Mouse (Mus musculus) CD4-positive, CD25-positive, alpha-beta regulatory T cell, adult 4 months (primary cell): Measurements from ENCODE around the gene Gm27021. TPM values are rescaled to one million over a fixed set of nuclear protein-coding genes. Genes with fewer than 3 reads are reported as not detected.

Experiments used
- ATAC-seq: one replicate; pipeline ENCODE4 v1.8.0; 2017
- polyA plus RNA-seq, 2 experiments: library from polyadenylated mRNA; unstranded; fragments of 100-300 nt; shearing (Covaris generic); gene quantifications; one replicate each; pipeline ENCODE4 v1.2.1; 2017

The Gm27021 gene
- polyA plus RNA-seq, 2 experiments from 2014 or later, result not detected

DNA sequence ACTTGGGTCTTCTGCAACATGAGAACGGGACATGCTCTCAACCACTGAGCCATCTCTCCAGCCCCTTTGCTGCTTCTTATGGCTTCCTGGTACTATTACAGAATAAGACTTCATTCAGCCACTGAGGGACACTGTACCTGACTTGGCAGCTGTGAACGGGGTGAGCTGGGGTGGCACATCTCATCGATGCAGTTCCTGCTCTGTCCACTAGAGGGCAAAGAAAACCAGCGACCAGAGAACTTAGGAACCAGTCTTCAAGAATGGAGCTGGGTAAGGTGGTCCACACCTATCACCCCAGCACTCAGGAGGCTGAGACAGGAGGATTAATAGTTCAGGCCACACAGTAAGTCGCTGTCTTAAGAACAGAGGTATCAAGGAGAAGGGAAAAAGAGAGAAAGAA, 71.9 kb downstream of the Gm27021 start:
- ATAC-seq, result peak; percentile 81

DNA sequence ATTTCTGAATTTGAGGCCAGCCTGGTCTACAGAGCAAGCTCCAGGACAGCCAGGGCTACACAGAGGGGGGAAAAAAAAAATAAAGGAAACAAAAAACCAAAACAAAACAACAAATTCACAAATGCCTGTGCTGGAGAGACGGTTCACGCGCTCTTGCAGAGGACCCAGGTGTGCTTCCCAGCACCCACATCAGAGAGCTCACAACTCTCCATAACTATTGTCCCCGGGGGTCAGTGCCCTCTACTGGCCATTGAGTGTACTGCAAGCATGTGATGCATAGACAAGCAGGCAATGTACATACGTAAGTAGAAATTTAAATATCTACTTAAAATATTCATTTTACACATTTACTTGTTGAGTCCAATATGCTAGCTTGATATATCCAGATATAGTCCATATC, 73.3 kb downstream of the Gm27021 start:
- ATAC-seq, result no peak

DNA sequence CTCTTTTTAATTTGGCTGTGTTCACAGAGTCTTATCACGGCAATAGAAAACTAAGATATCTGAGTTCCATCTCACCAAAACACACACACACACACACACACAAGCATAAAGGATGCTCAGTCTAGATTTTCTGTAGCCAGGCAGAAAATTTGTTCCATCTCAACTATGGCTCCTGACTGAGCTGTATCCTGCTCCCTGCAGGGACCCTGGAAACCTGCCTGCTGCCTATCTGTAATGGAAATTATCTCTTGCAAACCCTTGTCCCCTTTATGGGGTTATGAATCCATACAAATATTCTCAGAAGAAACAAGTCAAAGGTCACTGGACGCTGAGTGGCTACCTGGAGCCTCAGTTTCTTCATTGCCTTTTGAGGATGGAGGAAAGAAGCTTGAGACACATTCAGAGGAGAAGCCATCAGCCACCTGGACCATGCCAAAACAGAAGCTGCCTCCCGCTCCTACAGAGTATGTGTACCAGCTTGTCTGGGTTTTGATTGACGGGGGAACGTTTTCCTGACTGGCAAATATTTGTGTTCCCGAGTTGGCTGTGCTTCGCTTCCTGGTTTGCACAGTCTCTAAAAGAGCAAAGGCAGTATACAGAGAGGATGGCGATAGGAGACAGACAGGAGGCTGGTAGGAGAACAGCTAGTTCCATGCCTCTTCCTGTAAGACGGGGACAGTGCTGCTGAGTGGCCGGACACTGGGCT, 76.1 kb downstream of the Gm27021 start:
- ATAC-seq, result no peak

DNA sequence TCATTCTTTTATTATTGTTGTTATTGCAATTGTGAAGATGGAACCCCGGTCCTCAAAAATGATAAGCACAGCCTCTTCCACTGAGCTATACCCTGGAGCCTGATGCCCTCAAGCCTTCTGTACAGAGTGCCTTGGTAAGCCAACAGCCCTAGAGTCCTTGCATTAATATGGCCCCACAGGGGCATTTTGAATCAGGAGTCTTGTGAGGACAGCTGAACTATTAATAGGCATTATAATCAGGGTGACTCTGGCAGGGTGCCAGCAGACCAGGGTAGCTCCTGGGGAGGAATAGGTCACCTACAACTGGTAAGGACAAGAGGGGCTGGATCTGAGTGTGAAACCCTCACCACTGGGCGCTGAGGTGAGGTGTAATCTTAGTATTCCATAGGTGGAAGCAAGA, 78.0 kb downstream of the Gm27021 start:
- ATAC-seq, result no peak

DNA sequence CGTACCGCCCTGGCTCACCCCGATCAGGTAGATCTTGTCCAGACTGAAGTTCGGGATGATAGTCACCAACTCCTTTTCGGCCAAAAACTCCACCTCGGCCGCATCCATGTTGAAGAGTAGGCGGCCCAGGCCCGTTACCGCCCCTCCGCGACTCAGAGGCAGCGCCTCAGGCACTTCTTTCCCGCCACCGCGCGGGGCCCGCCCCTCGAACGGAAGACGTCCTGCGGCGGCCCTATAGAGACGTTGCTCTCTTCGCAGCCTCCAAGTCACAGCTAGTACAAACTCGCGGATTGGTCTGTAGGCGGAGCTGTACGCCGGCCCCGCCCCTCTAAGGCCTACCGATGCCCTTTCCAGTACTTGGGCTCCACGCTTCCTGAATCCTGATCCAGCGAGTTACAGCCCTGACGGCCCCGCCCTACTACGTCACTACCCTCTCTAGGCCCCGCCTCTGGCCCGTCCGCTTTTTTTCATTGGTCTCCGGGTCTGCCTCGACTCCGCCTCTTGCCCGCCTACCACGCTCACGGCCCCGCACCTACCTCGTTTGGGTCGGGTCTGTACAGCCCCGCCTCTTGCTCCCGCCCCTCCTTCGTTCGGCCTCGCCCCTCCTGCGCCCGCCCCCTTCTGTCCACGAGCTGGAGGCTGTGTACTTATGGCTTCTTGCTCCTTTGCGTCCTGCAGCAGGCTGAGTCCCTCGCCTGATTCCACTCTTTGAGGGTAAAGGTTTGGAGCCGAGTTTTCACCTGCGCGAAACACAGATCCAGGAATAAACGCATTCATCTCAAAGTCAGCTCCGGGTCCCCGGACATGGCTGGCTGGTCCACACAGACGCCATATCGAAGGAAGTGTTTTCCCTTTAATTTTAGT, 78.7 kb downstream of the Gm27021 start, which contains the start of gene Gins2:
TSS of gene Gins2 (minus strand) at position 397 of the 864 bp plus-strand sequence.
- ATAC-seq, result peak; percentile 94

DNA sequence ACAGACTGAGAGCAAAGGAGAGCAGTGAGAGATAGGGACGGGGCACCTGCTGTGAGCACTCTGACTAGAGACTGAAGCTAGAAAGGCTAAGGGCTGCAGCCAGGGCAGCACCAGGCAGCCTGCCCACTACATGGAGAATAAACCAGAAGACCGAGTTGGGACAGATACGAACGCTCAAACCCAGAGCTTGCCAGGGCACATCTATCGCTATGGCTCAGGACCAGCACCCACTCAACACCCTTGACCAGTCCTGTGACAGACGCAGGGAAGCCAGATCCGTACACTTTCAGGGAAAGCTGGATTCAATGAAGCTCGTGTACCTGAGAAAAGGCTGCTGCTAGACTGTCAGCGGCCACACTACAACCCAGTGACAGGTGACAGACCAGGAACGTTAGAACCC, 82.4 kb downstream of the Gm27021 start:
- no peak for ATAC-seq

DNA sequence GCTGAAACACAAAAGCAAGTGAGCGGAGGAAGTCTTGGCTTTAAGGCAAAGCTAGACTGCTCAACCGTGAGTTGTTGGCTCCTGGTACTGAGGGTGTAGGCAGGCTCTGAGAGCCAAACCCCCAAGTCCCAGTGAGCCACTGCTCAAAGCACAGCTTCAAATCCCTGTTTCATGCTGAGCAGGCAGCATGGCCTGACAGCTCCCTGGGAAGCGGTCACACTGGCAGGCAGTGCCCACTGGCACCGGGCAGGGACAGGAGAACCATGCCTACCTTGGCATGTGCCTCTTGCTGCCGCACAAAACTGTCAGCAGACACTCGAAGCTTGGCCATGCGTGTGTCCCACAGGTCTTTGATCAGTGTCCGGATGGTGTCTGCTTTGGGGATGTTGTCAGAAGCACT, 86.1 kb downstream of the Gm27021 start:
- ATAC-seq, result no peak

DNA sequence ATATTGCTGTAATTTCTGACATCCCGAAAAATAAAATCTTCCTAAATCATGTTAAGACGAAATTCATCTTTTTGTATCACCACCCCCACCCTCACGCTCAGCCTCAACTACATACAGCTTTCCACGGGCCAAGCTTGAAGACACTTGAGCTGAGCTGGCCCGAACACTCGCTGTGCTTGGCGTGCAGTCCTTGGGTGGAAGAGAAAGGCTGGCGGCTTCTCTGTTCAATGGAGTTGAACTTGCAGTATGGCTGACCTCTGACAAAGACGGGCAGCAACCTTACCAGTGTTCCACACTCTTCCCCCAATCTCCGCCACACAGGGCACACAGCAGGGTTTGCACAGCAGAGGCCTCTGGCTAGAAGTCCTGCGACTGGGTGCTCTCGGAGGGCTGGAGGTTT, 86.5 kb downstream of the Gm27021 start:
- ATAC-seq, result no peak

DNA sequence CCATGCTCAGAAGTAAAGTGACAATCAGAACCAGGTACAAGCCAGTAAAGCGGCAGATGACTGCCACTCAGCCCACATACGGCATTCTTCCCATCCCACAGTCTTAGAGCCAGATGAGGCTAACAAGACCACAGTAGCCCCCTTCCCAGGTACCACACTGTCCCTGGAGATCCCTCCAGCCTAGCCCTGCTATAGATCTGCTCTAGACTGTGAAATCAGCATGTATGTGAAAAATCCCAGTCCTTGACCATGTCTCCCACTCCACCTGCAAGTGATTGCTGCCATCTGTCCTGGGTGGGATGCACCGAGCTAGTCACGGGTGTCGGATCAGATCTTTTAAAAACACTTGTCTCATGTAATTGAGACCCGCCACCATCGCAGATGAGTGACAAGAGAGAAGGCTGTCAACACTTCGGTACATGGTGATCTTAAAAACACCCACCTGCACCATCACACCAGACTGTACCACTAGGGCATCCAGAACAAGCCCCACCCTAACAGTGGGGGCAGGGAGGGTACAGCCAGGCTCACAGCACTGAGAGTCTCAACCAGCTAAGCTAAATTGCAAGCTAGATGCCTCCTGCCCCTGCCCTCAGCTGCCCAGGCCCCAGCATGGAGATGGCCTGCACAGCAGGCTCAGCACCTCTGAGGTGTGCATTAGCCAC, 87.4 kb downstream of the Gm27021 start:
- ATAC-seq, result no peak

DNA sequence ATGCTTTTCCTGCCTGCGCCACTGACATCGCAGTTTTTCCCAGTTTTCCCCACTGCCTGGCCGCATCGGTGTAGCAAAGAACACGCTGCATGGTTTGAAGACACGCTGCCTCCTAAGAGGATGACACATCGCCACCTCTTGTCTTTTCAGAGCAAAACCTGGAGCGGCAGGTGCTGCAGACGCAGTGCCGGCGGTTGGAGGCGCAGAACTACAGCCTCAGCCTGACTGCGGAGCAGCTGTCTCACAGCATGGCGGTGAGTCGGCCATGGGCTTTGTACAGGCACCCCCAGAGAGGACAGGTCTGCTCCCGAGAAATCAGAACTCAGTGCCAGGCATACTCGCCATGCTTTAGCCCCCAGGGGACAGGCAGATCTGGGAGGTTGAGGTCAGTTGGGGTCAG, 90.1 kb downstream of the Gm27021 start:
- no peak for ATAC-seq

DNA sequence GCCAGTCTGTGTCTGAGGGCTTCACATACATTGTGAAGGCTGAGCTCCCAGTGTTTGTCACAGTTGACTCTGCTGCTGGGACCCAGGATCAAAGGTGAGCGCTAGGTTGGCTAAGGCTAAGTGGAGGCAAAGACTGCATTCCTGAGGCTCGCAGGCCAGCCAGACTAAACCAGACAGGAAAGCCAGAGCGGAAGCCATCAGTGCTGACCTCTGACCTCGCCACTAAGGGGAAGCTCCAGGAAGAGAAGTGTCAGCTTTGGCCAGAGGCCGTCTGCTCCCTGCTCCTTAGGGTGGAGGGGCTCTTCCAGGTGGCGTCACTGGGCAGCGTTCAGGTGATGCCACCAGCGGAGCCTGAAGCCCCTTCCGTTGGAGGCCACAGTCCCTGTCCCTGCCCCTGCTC, 92.1 kb downstream of the Gm27021 start:
- no peak for ATAC-seq

DNA sequence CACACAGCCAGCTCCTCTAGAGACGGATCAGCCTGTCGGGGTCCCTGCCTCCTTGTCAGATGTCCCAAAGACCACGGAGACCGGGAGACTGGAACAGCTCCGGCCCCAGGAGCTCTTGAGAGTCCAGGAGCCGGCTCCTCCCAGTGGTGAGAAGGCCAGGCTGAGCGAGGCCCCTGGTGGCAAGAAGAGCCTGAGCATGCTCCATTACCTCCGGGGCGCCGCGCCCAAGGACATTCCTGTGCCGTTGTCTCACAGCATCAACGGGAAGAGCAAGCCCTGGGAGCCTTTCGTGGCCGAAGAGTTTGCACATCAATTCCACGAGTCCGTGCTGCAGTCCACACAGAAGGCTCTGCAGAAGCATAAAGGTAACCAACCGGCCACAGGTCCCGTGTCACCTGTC, 92.9 kb downstream of the Gm27021 start:
- ATAC-seq, result no peak

DNA sequence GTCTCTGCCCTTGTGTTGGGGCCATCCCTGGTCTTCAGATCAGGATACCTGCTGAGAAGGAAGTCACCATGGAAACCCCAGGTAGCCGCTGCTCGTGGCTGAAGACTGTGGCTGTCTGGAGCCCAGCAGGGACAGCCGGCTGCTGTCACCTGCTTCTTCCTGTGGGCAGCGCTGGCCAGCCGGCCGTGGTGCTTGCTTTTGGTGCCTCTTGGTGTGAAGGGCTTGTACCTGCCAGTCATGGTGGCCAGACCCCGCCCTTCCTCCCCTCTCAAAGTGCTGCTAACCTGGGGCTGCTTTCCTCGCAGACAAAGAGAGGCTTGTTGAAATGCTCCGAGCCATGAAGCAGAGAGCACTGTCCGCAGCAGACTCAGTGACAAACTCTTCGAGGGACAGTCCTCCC, 94.0 kb downstream of the Gm27021 start:
- no peak for ATAC-seq

DNA sequence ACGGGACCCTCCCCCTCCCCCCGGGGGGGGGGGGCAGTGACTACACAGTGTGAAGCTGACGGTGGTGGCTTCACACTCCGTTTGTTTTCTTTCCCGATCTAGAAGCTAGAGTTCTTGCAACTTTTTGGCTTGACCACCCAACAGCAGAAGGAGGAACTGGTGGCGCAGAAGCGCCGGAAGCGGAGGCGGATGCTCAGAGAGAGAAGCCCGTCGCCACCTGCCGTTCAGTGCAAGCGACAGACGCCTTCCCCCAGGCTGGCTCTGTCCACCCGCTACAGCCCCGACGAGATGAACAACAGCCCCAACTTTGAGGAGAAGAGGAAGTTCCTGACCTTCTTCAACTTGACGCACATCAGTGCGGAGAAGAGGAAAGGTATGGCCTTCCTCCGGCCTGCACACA, 95.3 kb downstream of the Gm27021 start:
- ATAC-seq, result no peak

DNA sequence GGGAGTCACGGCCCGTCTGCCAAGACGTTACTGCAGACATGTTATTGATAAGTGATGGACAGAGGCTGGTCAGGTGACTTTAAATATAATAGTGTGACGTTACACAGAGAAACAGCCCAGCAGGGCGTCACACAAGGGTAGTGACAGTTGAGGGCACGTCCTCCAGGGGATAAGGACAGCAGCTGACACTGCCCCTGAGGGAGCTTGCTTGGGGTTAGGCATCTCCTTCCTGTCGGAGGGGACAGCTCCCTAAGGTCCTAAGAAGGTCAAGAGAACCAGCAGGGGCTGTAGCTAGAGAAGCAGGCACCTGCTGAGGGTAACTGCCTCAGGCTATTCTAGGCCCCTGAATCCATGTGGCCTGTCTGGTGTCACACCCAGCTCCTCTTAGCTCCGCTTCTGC, 96.3 kb downstream of the Gm27021 start:
- ATAC-seq, result no peak

DNA sequence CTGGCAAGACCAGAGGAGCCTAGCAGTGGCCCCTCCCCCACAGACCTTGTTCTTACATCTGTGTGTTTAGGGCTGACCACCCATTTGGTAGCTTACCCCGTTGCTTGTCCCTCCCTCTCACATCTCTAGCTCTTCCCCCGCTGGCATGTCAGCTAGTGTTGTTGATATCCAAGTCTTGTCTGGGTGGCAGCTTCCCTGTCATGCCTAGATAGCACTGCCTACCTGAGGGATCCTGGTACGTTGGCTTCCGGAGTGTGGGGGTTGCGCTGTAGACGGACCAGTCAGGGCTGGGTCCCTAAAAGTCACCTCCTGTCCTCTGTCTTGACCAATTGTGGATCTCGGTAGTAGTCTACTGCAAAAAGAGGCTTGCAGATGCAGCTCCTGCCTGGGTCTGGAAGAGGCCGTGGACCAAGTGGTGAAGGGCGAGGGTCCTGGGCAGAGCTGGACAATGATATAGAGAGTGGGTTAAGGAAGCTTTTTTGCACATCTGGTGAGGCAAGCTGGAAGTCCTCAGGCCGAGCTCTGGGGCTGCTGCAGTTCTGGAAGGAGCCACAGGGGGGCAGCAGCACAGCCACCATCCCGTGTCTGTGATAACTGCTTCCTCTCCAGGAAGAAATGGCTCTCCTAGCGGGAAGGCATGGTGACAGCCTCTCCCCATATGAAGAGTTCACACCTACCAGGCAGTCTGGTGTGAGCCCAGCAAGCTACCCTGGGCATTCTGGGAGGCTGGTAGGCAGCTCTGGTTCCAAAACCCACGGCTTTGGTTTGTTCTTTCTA, 97.8 kb downstream of the Gm27021 start:
- ATAC-seq, result peak; percentile 74

DNA sequence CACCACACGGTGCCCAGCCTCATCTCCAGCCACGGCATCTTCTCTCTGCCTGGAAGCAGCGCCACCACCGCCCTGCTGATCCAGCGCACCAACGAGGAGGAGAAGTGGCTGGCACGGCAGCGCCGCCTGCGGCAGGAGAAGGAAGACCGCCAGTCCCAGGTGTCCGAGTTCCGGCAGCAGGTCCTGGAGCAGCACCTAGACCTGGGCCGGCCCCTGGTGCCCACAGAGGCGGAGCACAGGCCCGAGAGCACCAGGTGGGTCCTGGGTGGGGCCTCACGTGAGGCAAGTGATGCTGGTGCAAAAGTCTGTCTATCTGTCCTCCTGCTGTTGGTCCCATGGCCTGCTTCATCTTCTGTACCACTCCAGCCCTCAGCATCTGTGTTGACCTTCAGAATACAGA, 98.8 kb downstream of the Gm27021 start:
- ATAC-seq, result no peak

DNA sequence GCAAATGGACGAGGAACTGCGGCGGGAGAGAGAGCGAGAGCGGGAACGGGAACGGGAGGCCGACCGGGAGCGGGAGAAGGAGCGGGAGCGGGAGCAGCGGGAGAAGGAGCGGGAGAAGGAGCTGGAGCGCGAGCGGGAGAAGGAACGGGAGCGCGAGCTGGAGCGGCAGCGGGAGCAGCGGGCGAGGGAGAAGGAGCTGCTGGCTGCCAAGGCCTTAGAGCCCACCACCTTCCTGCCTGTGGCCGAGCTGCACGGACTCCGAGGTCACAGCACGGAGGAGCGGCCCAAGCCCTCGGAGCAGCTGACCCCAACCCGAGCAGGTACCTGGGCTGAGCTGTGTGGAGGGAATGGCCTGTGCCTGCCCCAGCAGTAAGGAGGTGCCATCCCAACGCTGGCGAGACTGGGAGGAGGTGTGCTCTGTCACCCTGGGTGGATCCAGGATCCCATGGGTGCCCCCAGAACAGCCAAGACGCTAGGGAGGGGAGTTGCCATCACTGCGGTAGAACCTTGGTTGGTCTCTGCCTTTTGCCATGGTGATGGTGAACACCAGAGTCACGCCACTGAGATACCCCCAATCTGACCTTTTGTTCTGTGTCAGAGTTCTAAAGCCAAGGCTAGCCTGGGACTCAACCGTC, 99.6 kb downstream of the Gm27021 start:
- no peak for ATAC-seq

DNA sequence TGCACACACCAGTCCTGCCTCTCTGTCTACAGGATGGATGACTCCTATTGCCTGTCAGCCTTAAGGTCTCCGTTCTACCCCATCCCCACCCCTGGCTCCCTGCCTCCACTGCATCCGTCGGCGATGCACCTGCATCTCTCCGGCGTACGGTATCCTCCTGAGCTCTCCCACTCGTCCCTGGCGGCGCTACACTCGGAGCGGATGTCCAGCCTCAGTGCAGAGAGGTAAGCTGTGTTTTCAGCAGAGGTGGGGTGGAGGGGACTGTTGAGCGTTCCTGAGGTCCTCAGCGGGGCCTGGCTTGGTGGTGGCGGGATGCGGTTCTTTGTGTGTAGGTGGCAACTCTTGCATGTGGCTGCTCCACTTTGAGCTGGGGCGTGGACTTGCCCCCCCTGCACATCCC, 100.1 kb downstream of the Gm27021 start:
- no peak for ATAC-seq

DNA sequence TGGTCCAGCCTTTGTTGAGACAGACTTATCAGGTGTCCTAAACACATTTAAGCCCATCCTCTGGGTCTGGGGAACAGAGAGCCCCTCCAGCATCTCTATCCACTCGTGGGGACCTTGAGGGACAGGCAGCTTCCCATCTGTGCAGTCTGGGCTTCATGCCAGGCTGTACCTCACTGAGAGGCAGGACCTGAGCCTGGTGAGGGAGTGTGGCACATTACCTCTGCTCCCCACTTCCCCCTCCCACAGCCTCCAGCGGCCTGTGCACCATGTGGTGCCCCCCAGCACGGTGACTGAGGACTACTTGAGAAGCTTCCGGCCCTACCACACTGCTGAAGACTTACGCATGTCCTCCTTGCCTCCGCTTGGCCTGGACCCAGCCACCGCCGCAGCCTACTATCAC, 101.2 kb downstream of the Gm27021 start:
- no peak for ATAC-seq

DNA sequence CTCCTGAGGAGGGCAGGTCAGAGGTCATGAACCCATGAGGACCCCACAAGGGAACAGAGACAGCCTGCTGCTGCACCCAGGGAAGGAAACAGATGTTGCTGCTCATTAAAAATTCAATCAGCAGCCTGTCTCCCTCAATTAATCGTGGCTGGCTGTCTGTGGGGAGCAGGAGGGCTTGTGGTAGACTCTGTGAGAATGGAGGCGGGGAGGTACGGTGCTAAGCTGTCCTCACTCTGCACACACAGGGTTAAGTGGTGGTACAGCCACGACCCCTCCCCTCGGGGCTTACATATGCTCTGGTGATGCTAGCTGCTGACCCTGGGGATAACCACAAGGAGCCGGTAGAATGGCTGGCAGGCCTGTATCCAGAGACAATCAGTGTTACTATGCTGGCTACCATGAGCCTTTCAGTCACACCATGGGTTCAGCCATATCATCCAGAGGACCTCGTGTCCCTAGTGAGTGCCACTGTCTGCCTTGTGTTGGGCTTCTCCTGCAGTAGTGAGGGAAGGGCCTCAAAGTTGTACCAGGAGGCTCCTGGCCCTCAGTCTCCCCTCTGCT, 102.6 kb downstream of the Gm27021 start:
- ATAC-seq, result no peak
